Mouse (Mus musculus) heart, postnatal 25 days (tissue): ENCODE results near the gene Kcnk15. TPM values are rescaled to one million over a fixed set of nuclear protein-coding genes. Genes with fewer than 3 reads are reported as not detected.

Experiments used
- total RNA-seq, 2 experiments: library from RNA; stranded (reverse); gene quantifications; 2 replicates each; pipeline ENCODE4 v1.2.3; 2021

Gene Kcnk15
- total RNA-seq, 2 experiments from 2014 or later, result not detected

Other genes starting within 250 kb of the Kcnk15 start
- gene Serinc3, start 208.5 kb upstream of the Kcnk15 start, total RNA-seq, result 100 to 1,000 TPM; 291 to 357 TPM
- 100 to 1,000 TPM; 211 to 235 TPM for gene Pkig, start 195.3 kb upstream of the Kcnk15 start, total RNA-seq
- under 1 TPM; 0.39 to 0.68 TPM for gene Ada, start 103.4 kb upstream of the Kcnk15 start, total RNA-seq
- gene Ccn5, start 32.8 kb upstream of the Kcnk15 start, total RNA-seq, result 1 to 10 TPM in 1 of 2 experiments, under 1 TPM in 1; 0.98 to 1.3 TPM
- gene Rims4, start 65.0 kb downstream of the Kcnk15 start, total RNA-seq, result under 1 TPM; 0.31 to 0.39 TPM
- 10 to 100 TPM; 74.3 to 82.2 TPM for gene Ywhab, start 141.3 kb downstream of the Kcnk15 start, total RNA-seq
- 1 to 10 TPM in 1 of 2 experiments, under 1 TPM in 1; 0.96 to 1.3 TPM for gene Pabpc1l, start 171.8 kb downstream of the Kcnk15 start, total RNA-seq
- 10 to 100 TPM; 14.8 to 18.5 TPM for gene Stk4, start 216.7 kb downstream of the Kcnk15 start, total RNA-seq
- 10 to 100 TPM; 17.8 to 18.7 TPM for gene Tomm34, start 217.5 kb downstream of the Kcnk15 start, total RNA-seq